Mouse (Mus musculus): ENCODE measurements around the gene Ispd.

DNA sequence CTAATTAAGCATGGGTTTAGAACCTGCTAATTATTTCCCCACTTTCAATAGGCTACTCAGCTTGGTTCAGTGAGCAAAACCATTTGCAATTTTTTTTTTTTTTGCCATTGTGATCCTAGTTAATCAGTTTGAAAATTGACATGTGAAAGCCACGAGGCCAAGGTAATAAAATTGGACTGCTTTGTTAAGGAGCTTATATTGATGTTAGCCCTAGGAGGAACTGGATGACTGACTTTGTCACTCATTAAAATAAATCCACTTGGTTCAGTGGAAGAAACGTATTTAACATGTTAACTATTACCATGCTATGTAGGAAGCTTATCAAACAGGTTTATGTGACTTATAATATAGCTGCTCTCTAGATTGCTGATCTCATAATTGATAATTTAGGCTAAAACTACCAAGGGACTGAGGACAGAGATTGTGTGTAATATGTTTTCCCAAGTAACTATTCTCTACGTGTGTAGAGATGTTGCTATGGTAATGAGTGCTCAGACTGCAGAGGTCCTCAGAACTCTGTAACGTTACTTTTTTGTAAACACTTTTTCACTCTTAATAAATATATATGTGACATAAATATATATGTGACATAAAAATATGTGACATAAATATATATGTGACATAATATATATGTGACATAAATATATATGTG lies 150.3 kb downstream of the Ispd start:
- no peak for TF ChIP-seq CHD2 (IDR thresholded peaks at IDR 0.05; ENCODE audit: low read depth, low read length)
- TF ChIP-seq HCFC1 (IDR thresholded peaks at IDR 0.05; ENCODE audit: borderline replicate concordance, insufficient read depth, low read length), result no peak
